Mouse (Mus musculus): ENCODE results near the gene Stat4. TPM values are rescaled to one million over a fixed set of nuclear protein-coding genes. Genes with fewer than 3 reads are reported as not detected.

Gene Stat4
- polyA plus RNA-seq, 1 experiment: 0.34 TPM

DNA sequence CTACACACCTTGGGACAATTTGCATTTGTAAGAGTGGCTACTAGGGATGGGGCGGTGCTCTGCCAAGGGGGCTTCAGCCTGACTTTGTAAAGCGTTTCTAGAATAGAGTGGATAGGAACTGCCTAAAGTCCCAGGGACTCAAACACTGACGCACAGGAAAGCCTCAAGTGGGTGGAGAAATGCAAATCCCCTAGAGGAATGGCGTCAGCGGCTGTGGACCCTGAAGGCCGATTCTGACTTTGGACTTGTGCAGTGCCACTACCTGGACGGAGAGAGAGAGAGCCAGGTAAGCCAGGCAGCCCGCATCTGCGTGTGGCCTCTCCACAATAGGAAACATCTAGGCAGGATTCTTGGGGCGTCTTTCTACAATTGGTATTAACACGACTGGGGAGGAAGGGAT is 21.5 kb downstream of the Stat4 start:
- WGBS: 17% methylated on average over 11 of the region's 11 CpGs
- peak overlapping the region; percentile 54 for H3K4me3 ChIP-seq (ENCODE audit: low read depth, low read length)
- H3K36me3 ChIP-seq (ENCODE audit: control insufficient read depth, insufficient read depth, low read length): no peaks in the 10 kb centered on the region
- no peaks in the 10 kb centered on the region for H3K27me3 ChIP-seq (ENCODE audit: control insufficient read depth, insufficient read depth, low read length)
- H3K27ac ChIP-seq (ENCODE audit: insufficient read depth, low read depth, low read length): peak overlapping the region; percentile 20; the same call in 1 of the 2 replicates
- H3K4me1 ChIP-seq (ENCODE audit: control insufficient read depth, insufficient read depth, insufficient read length, low read length): no peaks in the 10 kb centered on the region
- TF ChIP-seq CTCF (IDR thresholded peaks at IDR 0.05; ENCODE audit: extremely low read depth, insufficient read length, insufficient replicate concordance, low read depth, low read length) (no peak), POLR2A (IDR thresholded peaks at IDR 0.05; ENCODE audit: low read depth, low read length) (no peak)

DNA sequence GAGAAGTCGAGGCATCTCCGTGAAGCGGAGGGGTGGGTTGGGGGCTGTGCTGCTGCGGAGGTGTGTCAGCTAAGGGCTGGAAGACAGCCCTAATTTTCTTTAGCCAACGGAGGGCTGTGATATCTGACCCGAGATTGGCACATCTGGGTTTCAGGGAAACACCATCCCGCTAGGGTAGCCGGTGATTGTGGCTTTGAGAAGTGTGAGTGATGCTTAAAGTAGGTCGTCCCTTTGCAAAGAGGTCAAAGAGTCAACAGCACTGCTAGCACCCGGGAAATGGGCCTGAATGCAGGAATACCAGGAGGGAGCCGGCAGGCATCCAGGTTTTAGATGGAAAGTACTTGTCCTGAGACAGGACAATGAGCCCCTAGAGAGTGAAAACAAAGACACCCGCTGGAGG is 22.0 kb downstream of the Stat4 start:
- TF ChIP-seq CTCF (IDR thresholded peaks at IDR 0.05; ENCODE audit: extremely low read depth, insufficient read length, insufficient replicate concordance, low read depth, low read length) (no peak), POLR2A (IDR thresholded peaks at IDR 0.05; ENCODE audit: low read depth, low read length) (no peak)
- no peaks in the 10 kb centered on the region for H3K36me3 ChIP-seq (ENCODE audit: control insufficient read depth, insufficient read depth, low read length)
- no peaks in the 10 kb centered on the region for H3K4me1 ChIP-seq (ENCODE audit: control insufficient read depth, insufficient read depth, insufficient read length, low read length)
- 20% methylated on average over 12 of the region's 12 CpGs for WGBS
- H3K27me3 ChIP-seq (ENCODE audit: control insufficient read depth, insufficient read depth, low read length): no peaks in the 10 kb centered on the region
- H3K4me3 ChIP-seq (ENCODE audit: low read depth, low read length): peak overlapping the region; percentile 54
- peak overlapping the region; percentile 20; the same call in 1 of the 2 replicates for H3K27ac ChIP-seq (ENCODE audit: insufficient read depth, low read depth, low read length)

- H3K36me3 ChIP-seq (ENCODE audit: control insufficient read depth, insufficient read depth, low read length): no peaks in the 10 kb centered on the region
- TF ChIP-seq POLR2A (IDR thresholded peaks at IDR 0.05; ENCODE audit: low read depth, low read length): no peak
- no peak for TF ChIP-seq CTCF (IDR thresholded peaks at IDR 0.05; ENCODE audit: extremely low read depth, insufficient read length, insufficient replicate concordance, low read depth, low read length)
These were observed 23.8 kb downstream of the Stat4 start for GRCm38 (mm10) chr1:52010741-52011140.

DNA sequence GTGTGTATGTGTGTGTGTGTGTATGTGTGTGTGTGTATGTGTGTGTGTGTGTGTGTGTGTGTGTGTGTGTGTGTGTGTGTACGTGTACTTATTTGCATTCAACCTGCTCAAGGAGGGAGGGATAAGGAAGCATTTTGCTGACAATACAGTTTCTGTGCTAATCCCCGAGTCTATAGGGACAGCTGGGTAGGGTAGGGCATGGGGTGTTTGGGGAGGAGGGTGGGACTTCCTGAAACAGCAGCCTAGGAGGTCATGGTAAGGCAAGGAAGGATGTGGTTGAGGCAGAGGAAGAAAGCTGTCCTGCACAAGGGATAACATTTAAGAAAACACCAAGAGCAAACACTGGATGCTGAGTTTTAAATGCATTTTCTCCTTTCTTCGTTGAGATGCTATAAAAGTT is 24.3 kb downstream of the Stat4 start:
- H3K4me3 ChIP-seq (ENCODE audit: low read depth, low read length): no peak overlapping the region
- no peaks in the 10 kb centered on the region for H3K27me3 ChIP-seq (ENCODE audit: control insufficient read depth, insufficient read depth, low read length)
- peak overlapping the region; percentile 49; the same call in 1 of the 2 replicates for H3K27ac ChIP-seq (ENCODE audit: insufficient read depth, low read depth, low read length)
- no peaks in the 10 kb centered on the region for H3K4me1 ChIP-seq (ENCODE audit: control insufficient read depth, insufficient read depth, insufficient read length, low read length)
- WGBS: 50% methylated on average over 3 of the region's 3 CpGs
- H3K36me3 ChIP-seq (ENCODE audit: control insufficient read depth, insufficient read depth, low read length): no peaks in the 10 kb centered on the region
- TF ChIP-seq POLR2A (IDR thresholded peaks at IDR 0.05; ENCODE audit: low read depth, low read length) (no peak), CTCF (IDR thresholded peaks at IDR 0.05; ENCODE audit: extremely low read depth, insufficient read length, insufficient replicate concordance, low read depth, low read length) (no peak)

More at GRCm38 (mm10) chr1:52010741-52011140, 23.8 kb downstream of the Stat4 start:
- WGBS: 80% methylated on average over 5 of the region's 5 CpGs
- Histone ChIP-seq H3K27me3 (ENCODE audit: control insufficient read depth, insufficient read depth, low read length) (no peaks in the 10 kb centered on the region), H3K4me3 (ENCODE audit: low read depth, low read length) (no peak overlapping the region), H3K27ac (ENCODE audit: insufficient read depth, low read depth, low read length) (peak overlapping the region; percentile 49; the same call in 1 of the 2 replicates), H3K4me1 (ENCODE audit: control insufficient read depth, insufficient read depth, insufficient read length, low read length) (no peaks in the 10 kb centered on the region)

GRCm38 (mm10) chr1:52012231-52012630 is 25.3 kb downstream of the Stat4 start:
- no peaks in the 10 kb centered on the region for H3K27me3 ChIP-seq (ENCODE audit: control insufficient read depth, insufficient read depth, low read length)
- no peaks in the 10 kb centered on the region for H3K4me1 ChIP-seq (ENCODE audit: control insufficient read depth, insufficient read depth, insufficient read length, low read length)
- no peaks in the 10 kb centered on the region for H3K36me3 ChIP-seq (ENCODE audit: control insufficient read depth, insufficient read depth, low read length)
- no peak overlapping the region for H3K4me3 ChIP-seq (ENCODE audit: low read depth, low read length)
- TF ChIP-seq POLR2A (IDR thresholded peaks at IDR 0.05; ENCODE audit: low read depth, low read length) (no peak), CTCF (IDR thresholded peaks at IDR 0.05; ENCODE audit: extremely low read depth, insufficient read length, insufficient replicate concordance, low read depth, low read length) (no peak)
- no peak overlapping the region for H3K27ac ChIP-seq (ENCODE audit: insufficient read depth, low read depth, low read length)

GRCm38 (mm10) chr1:52012757-52013156 is 25.8 kb downstream of the Stat4 start:
- WGBS: 82% methylated on average over 7 of the region's 7 CpGs
- TF ChIP-seq CTCF (IDR thresholded peaks at IDR 0.05; ENCODE audit: extremely low read depth, insufficient read length, insufficient replicate concordance, low read depth, low read length): no peak
- TF ChIP-seq POLR2A (IDR thresholded peaks at IDR 0.05; ENCODE audit: low read depth, low read length): no peak
- no peaks in the 10 kb centered on the region for H3K27me3 ChIP-seq (ENCODE audit: control insufficient read depth, insufficient read depth, low read length)
- no peaks in the 10 kb centered on the region for H3K36me3 ChIP-seq (ENCODE audit: control insufficient read depth, insufficient read depth, low read length)
- H3K27ac ChIP-seq (ENCODE audit: insufficient read depth, low read depth, low read length): no peak overlapping the region
- H3K4me1 ChIP-seq (ENCODE audit: control insufficient read depth, insufficient read depth, insufficient read length, low read length): no peaks in the 10 kb centered on the region
- H3K4me3 ChIP-seq (ENCODE audit: low read depth, low read length): no peak overlapping the region

GRCm38 (mm10) chr1:52019621-52020020 is 32.7 kb downstream of the Stat4 start:
- H3K27ac ChIP-seq (ENCODE audit: insufficient read depth, low read depth, low read length): no peak overlapping the region; the same call in 1 of the 2 replicates
- 30% methylated on average over 4 of the region's 4 CpGs for WGBS
- H3K27me3 ChIP-seq (ENCODE audit: control insufficient read depth, insufficient read depth, low read length): no peaks in the 10 kb centered on the region
- 0 out of 2 replicates have a peak, but pooled peaks cover 2% of the 10 kb centered on the region for H3K4me1 ChIP-seq (ENCODE audit: control insufficient read depth, insufficient read depth, insufficient read length, low read length)
- no peak for TF ChIP-seq POLR2A (IDR thresholded peaks at IDR 0.05; ENCODE audit: low read depth, low read length)
- no peak for TF ChIP-seq CTCF (IDR thresholded peaks at IDR 0.05; ENCODE audit: extremely low read depth, insufficient read length, insufficient replicate concordance, low read depth, low read length)
- H3K36me3 ChIP-seq (ENCODE audit: control insufficient read depth, insufficient read depth, low read length): no peaks in the 10 kb centered on the region
- H3K4me3 ChIP-seq (ENCODE audit: low read depth, low read length): no peak overlapping the region

All from small intestine, adult 2 months (tissue).